Mouse (Mus musculus): Measurements from ENCODE around the gene Zcchc13. TPM values are rescaled to one million over a fixed set of nuclear protein-coding genes. Genes with fewer than 3 reads are reported as not detected.

Zcchc13 gene
- total RNA-seq (2021) (not detected), polyA plus RNA-seq (2012; rRNA removed) (not detected in 2 replicates)
- long read RNA-seq, result 0 reads

DNA sequence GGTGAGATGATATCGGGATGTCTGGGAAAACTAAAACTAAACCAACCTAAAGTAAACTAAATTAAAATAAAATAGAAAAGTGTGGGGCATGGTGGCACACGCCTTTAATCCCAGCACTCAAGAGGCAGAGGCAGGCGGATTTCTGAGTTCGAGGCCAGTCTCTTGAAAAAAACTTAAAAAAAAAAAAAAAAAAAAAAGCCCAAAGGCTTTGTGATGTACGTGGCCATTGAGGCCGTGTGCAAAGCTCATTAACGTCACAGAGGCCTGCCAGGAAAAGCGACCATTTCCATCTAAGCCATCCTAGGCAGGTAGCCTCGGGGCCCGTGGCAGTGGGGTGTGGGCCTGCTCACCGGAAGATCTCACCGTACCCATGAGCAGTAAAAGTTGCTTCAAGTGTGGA lies at the start of gene Zcchc13:
Gene Zcchc13 (plus strand): TSS at position 284 of the 400 bp plus-strand sequence.
- no peak for DNase-seq

DNA sequence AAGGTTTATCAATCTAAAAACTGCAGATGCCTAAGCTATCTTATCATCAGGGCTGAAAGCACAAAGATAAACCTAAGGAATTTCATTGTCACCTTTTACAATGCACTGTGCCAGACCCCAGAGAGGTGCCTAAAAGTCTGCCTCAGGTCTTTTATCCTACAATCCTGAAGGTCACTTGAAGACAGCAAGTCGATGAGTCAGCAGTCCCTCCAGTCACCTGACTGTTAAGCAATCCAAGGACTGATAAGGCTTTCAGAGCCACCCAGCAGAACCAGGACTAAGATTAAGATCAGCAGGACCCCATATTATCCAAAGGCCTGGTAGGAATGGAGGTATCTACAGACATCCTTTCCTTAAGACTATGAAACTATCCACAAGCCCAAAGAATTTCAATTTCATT lies 46.1 kb upstream of the Zcchc13 start:
- DNase-seq, result peak; percentile 65

DNA sequence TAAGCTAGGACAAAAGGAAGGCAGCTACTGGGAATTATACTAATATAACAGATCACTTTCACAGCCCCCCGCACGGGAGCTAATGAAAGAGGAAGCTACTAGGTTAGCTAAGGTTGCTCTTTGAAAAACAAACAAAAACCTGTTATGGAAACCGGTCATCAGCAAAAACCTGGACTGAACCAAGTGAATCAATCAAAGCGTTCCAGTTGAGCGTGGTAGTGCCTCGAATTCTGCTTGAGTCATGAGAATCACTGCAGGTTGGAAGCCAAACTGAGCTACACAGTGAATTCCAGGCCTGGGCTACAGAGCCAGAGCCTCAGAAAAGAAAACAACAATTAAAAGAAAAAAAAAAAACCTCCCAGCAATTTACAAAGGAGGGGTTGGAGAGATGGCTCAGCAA lies 38.3 kb upstream of the Zcchc13 start:
- no peak for DNase-seq

DNA sequence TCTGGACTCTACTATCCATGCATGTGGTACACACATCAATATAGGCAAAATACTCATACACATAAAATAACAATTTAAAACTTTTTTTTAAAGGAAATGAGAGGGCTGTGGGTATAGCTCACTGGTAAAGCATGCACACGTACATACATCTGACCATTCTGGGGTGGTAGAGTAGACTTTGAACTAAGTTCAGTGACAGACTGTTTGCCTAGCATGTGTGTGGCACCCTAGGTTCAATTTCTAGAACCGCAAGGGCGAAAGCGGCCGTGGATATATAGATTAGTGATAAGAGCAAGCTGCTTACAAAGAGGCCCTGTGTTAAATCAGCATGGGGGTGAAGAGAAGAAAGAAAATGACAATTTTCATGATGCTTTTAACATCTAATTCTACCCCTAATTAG lies 27.8 kb upstream of the Zcchc13 start:
- no peak for DNase-seq

DNA sequence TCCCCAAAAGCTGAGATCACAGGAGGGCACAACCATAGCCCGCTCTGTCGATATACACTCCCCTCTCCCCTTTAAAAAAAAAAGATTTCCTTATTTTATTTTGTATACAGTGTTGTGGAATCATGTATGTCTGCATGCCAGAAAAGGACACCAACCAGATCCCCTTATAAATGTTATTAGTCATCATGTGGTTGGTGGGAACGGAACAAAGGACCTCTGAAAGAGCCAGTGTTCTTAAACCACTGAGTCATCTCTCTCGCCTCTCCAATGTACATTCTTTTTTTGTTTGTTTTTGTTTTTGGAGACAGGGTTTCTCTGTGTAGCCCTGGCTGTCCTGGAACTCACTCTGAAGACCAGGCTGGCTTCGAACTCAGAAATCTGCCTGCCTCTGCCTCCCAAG lies 26.2 kb upstream of the Zcchc13 start:
- no peak for DNase-seq

DNA sequence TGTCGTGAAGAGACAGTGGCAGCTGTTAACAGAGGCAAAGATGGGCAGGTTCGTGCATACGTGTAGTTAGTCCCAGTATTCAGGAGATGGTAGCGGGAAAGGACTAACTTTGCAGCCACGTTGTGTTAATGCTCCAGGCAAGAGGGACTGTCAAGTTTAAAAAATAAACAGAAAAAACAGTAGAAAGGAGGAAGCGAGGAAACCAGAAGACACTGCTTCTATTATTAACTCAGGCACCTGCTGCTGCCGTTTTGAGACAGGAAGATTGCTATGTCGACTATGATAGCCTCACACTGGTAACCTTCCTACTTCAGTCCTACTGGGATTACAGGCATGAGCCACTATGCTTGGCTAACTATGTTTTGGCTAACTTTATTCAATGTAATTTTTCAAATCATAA lies 24.9 kb upstream of the Zcchc13 start:
- no peak for DNase-seq

DNA sequence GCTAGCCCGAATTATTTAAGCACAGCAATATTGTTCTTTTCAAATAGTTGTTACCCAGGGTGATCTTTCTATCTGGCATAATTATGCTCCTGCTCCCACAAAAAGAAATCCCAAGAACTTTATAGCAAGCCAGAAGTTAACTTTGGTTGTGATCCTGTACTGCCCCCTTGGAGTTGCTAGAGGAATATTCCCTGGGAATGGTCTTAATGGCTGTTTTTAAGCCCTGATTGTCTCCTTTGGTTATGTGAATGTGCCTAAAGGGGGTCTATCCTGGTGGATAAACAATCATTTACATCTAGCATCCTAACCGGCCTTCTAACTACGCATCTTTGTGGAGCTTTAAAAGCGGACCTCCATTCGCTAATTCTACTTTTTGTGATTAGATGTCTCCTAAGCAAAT lies 20.0 kb upstream of the Zcchc13 start:
- no peak for DNase-seq

DNA sequence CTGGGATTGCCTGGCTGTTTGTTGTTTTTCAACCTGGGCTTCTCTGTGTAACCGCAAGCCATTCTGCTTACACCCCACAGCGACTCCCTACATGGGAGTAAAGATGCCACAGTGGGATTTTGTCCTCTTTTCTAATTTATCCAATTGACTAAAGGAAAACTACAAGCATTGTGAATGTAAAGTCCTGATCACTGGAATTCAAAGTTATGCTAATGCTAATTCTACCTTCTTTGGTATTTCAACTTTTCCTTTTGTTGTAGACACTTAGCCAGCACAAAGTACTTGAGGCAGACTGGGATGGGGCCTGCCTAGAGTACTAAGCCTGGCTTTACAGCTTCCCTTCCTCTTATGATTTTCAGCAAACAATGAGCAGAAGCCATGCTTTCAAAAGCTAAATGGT lies 18.9 kb upstream of the Zcchc13 start:
- DNase-seq, result no peak

DNA sequence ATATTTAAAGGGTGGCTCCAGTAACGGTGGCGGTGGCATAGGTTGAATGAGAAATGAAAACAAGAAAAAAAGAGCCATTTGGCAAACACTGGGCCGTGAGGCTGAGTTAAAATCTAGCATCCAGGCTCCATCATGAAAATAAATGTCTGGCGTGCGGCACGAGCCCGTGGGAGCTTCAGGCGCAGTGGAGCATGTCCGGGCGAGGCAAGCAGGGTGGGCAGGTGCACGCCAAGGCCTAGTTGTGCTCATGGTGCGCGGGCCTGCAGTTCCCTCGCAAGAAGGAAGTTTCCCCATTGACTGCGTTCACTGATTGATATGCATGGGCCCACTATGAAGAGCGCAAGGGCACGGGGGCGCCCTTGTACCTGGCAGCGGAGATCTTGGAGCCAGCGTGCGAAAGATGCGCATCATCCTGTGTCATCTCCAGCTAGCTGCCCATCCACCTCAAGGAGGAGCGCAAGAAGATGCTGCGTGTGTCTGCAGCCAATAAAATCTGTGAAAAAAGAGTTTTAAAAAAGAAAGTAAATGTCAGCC lies 15.6 kb upstream of the Zcchc13 start:
- no peak for DNase-seq

DNA sequence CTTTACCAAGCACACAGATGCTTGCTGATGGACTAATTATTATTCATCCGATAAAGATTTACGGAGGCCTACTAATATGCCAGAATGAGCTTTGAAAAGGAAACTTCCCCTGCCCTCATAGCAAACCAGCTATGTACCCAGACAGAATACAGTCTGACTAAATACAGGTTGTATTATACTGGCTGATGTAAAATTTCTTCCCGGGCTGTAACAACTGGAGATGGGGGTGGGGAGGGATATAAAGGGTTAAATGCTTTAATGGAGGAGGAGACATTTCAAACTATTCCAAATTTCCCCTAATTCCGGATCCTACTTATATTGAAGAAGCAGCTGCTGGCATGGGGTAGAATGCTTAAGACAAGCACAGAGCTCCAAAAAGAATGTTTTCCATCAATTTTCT lies 14.9 kb upstream of the Zcchc13 start:
- no peak for DNase-seq

DNA sequence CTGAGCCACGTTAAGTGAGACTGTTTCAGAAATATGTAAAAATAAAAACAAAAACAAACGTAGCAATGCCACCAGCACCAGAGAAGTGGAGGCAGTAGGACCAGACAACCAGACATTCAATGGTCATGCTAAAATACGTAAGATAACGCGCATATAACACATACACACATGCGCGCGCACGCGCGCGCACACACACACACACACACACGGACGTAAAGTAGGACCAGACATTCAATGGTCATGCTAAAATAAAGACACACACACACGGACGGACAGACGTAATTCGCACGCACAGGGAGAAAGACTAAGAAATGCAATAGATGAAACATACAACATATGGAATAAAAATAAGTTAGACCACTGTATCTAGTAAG lies 14.2 kb upstream of the Zcchc13 start:
- peak; percentile 62 for DNase-seq

DNA sequence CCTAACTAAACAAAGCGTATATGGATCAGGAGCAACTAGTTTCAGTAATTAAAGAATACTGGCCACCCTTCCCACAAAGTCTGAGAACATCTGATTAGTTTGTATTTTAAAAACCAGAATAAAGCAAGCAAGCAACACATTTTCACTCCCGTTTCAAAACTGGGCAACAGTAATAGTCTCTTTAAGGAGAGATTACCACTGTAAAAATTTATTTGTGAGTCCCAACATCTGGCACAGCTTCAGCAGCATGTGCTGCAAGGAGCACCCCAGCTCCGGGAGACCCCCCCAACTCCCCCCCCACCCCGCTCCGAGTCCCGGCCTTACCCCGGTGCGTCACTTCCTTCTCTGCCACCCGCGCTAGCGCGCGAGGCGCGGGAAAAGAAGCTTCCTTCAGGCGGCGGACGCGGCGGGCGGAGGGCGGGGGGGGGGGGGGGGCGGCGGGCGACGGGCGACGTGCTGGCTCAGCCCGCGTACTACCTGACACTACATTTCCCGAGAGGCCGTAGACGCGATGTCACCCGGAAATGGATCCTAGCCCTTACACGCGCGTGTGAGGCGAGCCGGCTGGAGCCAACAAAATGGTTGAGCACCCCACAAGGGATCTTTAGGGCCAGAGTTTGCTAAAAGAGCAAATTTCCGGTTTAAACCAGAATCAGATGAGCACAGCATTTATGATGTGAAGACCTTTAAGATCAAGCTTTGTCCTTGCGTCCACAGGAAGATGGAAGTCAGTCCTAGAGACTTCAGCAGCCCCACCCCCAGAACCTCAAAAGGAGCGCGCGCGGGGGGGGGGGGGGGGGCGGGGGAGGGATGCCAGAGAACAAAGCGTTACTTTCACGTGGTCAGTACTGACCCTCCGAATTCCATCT lies 13.6 kb upstream of the Zcchc13 start:
- DNase-seq, result peak; percentile 93

DNA sequence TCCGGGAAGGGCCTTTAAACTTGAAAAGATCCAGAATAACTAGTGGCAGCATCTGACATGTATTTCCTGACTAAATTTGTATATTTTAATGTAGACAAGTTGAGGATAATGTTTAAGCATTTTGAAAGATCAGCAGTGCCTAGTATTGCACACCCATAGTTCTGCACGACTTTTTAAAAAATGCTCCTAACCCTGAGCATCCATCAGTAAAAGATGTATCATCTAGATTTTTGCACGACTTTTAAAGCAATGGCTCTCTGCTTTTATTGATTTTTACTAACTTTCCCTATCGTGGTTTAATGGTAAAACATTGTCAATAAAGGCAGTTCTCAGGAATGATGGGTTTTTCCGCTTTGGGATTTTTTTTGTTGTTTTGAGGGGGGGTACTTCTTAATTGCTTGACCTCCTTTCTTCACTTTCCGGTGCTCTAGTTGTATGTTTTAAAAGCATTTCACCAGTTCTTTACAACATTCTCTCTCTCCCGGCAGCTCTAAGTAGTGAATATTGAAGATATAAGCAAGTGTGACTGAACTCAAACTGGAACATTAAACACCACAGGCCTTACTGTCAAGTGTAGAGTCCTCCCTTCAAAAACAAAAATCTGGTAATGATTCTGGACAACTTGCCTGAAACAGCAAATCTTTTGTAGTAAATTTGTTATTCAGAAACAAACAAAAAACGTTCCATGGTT lies 12.8 kb upstream of the Zcchc13 start:
- DNase-seq, result no peak

DNA sequence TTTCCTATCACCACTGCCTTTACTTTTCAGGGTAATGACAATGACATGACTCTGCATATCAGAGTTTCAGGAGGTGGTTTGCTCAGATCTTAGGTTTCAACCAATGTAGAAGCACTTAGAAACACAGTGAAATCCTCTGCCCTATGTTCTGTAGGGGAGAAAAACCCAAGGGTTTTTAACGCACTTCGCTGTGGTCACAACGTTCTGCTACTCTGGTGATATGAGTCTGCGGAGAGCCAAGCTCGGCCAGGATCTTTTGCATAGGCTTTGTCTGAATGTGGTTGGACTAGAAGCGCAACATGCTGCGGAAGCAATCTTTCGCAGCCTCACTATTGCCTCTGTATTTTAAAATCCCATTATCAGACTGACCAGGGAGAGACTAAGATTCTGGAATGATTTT lies 8.6 kb upstream of the Zcchc13 start:
- no peak for DNase-seq

DNA sequence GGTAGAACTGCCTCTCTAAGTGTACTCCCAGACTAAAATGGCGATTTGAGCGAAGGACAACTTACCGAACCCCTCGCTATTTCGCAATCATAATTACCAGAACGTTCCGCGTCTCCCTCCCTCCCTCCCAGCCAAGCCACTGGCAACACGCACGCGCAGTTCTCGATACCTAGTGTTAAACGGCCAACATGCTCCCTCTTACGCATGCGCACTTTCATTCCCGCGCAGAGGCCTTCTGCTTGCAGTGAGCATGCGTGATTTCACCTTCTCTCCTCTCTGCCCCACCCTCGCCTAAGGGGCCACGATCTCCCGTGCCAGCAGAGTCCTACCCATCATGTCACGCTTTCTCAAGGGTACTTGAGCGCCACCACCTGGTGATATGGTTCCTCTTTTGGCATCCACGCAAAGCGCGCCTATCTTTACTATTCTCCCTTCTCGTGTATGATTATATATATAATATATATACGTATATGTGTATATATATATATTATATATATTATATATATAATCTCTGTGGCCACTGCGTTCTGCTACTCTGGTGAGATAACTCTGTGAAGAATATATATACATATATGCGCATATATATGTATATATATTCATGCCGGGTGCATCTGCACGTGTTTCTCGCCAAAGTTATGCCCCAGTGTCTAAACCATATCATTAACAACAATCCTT lies 8.0 kb upstream of the Zcchc13 start:
- DNase-seq, result peak; percentile 97

DNA sequence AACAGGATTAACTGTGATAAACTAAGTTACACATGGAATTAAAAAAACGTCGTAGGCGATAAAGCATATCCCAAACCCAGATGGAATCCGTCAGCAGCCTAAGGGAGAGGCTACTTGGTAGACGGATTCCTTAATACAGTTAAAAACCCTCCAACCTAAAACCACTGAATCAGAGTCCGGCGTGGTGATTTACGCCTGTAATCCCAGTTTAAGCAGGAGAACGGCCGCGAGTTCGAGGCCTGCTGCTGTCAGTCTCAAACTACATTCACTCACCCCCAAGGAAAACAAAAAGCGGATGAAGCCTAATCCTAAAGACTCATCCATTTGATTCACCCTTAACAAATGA lies 7.5 kb upstream of the Zcchc13 start:
- DNase-seq, result no peak

DNA sequence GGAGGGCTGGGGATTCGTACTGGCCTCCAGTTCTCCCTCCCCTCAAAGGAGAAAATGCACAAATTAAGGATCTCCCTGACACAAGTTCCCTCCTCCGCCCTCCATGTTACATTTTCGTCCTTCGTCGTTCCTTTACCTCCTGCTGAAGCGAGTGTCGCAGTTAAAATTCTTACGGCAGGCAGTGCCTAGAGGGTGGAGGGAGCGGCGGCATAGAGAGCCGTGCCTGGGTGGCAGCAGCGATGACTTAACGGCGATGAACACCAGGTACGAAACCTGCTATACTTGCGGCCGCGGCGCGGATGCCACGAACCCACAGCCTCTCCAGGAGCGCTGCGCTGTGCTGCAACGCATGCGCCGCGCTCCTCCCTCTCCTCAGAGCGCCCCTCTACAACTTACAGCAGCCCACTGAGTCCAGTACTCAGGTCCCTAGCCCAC lies 7.0 kb upstream of the Zcchc13 start:
- DNase-seq, result peak; percentile 58

DNA sequence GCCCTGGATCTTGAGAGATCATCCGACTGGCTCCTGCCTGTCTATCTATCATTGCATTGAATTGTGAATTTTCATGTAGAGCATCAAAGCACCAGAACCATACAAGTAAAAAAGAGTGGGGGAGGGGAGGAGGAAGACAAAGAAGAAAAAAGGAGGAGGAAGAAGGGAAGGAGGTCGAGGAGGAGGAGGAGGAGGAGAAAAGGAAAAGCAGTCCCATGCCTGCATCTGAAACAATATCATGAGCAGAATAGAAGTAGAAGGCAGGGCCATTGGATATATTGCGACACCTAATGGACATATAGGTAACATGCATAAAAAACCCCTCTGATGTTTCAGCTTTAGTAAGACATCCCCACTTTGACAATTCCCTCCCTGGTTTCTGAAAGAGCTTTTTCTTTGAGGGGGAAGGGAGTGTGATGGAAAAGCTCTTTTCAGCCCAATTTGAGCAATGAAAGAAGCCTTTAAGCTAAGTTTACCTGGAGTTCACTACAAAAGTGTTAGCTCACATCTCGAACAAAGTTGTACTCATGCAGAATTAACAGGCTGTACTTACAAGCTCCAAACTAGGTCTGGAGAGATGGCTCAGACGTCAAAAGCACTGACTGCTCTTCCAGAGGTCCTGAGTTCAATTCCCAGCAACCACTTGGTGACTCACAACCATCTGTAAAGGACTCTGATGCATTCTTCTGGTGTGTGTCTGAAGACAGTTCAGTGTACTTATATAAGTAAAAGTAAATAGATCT lies 5.8 kb upstream of the Zcchc13 start:
- no peak for DNase-seq

DNA sequence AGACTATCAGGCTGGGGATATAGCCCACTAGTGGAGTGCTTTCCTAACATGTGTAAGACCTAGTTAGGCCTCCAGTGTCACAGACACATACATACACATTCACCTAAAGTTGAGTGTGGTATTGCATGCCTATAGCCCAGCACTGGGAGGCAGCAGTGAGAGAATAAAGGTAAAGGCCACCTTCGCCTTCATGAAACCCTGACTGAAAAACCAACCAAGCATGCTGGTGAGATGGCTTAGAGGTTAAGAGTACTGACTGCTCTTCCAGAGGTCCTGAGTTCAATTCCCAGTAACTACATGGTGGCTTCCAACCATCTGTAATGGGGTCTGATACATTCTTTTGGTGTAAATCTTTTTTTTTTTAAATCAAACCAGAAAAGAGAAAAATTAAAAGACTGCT lies 1.5 kb upstream of the Zcchc13 start:
- DNase-seq, result no peak

DNA sequence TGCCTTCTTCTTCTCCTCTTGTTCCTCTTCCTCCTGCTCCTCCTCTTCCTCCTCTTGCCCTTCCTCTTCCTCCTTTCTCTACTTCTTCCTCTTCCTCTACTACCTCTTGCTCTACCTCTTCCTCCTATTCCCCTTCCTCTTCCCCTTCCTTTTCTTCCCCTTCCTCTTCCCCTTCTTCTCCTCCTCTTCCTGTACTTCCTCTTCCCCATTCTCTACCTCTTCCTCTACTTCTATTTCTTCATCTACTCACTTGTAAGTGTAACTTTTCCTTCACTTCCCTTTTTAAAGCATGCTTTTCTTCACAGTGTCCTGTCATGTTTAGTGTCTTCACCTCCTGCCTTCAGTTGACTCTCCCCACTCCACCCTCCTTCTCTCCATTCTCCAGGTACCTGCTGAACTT lies 3.5 kb downstream of the Zcchc13 start:
- DNase-seq, result no peak

DNA sequence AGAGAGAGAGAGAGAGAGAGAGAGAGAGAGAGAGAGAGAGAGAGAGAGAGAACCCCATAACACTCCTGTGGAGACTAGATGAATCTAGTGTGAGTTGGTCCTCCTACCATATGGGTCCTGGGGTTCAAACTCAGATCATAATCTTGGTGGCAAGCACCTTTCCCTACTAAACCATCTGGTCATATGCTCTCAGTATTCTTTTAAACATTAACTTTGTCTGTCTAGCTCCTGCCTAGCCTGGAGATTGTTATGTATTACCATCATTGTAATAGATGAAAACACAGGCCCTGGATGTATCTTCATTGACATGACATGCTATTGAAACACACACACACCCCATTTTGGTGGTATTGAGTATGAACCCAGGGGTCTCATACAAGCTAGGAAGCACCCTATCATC lies 5.6 kb downstream of the Zcchc13 start:
- no peak for DNase-seq

DNA sequence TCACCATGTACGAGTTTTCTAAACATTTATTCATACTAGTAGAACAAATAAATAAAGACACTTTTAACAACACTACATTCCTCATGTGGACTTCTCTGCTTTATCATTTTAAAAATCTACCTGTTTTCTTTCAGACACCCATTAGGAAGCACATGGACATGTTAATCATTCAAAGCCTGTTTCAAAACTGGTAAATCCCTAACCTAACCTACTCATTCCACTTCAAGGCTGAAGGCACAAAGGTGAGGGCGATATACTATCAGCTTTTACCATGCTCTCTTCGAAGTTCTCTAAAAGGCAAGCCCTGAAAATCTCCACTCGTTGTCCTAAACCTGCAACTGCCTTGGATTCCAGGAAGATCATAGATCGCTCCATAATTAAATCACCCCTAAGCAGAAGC lies 8.2 kb downstream of the Zcchc13 start:
- no peak for DNase-seq
